Mouse (Mus musculus) gastrocnemius, postnatal 25 days (tissue): ENCODE results near the gene Xbp1. TPM values are rescaled to one million over a fixed set of nuclear protein-coding genes. Genes with fewer than 3 reads are reported as not detected.

Experiments used
- DNase-seq: peaks from one replicate; pipeline ENCODE4 v3.0.0; 2022
- total RNA-seq, 2 experiments: library from RNA; stranded (reverse); gene quantifications; 1 replicate in 1 of 2; 2 replicates in 1 of 2; pipeline ENCODE4 v1.2.3; 2021

The Xbp1 gene
- total RNA-seq, 2 experiments from 2014 or later, result 53.0 to 60.9 TPM

- no peak for DNase-seq
These were observed 47.6 kb downstream of the Xbp1 start for GRCm38 (mm10) chr11:5568082-5568481.

- no peak for DNase-seq
These were observed 49.0 kb downstream of the Xbp1 start, which contains the start of gene Ankrd36 for GRCm38 (mm10) chr11:5569474-5569873. Ankrd36 (plus strand) TSS chr11:5569684.

GRCm38 (mm10) chr11:5571856-5572255 lies 51.4 kb downstream of the Xbp1 start:
- no peak for DNase-seq

DNA sequence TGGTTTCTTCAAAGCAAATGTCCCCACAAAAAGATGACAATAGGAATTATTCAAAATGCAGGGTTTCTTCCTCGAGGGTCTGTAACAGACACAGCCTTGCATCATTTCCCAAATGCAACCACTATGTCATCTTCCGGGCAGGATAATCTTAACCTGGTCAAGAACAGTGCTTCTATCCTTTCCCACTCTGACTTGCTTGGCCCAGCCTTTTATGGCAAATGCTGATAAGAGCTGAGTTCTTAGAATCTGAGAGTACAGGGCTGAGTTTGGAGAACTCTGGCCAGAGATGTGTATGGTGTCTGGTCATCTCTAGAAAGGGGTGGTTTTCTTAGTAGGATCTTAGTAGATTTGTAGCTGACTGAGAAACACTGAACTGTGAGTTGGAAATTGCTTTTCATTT lies 53.4 kb downstream of the Xbp1 start:
- DNase-seq, result no peak

GRCm38 (mm10) chr11:5575046-5575445 lies 54.6 kb downstream of the Xbp1 start:
- DNase-seq, result no peak

Other genes with a start within 250 kb of the Xbp1 start
- gene Znrf3, start 75.8 kb upstream of the Xbp1 start, total RNA-seq, result 1 to 10 TPM; 5.1 to 6.1 TPM
- gene Ccdc117, start 21.5 kb downstream of the Xbp1 start, total RNA-seq, result 10 to 100 TPM; 14.9 to 15.6 TPM
- gene Ankrd36, start 49.0 kb downstream of the Xbp1 start, total RNA-seq, result not detected
- 10 to 100 TPM; 89.1 to 96.9 TPM for gene Mrps24, start 195.0 kb downstream of the Xbp1 start, total RNA-seq
- gene Urgcp, start 241.7 kb downstream of the Xbp1 start, total RNA-seq, result 10 to 100 TPM; 39.0 to 41.3 TPM